Mouse (Mus musculus): ENCODE measurements around the gene Poll. TPM values are rescaled to one million over a fixed set of nuclear protein-coding genes. Genes with fewer than 3 reads are reported as not detected.

The Poll gene
- polyA plus RNA-seq, 1 experiment = 12.7 TPM

DNA sequence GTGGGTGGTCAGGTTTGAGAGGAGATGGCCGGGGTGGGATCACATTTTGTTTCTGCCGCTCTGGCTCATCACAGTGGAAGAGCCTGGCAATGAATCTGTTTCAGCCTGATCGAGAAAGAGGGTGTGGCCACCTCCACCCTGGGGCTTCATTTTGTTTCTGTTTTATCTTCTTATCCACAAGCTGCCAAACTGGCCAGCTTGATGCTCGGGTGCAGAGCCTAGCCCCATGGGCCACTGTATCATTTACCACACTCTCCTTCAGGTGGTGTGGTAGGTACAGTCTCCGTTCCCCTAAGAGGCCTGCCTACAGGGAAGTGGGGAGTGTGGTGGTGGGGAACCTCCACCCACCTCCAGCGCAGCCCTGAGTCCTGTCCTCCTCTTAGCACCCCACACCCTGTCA lies 12.7 kb upstream of the Poll start:
- no peaks in the 10 kb centered on the region for H3K79me2 ChIP-seq (ENCODE audit: control insufficient read depth, insufficient read depth)
- TF ChIP-seq CTCF (IDR thresholded peaks at IDR 0.05; ENCODE audit: control insufficient read depth, insufficient read depth, insufficient read length) = no peak
- H3ac ChIP-seq (ENCODE audit: control insufficient read depth, insufficient read length, low read depth) = no peak overlapping the region
- H3K36me3 ChIP-seq (ENCODE audit: control insufficient read depth, insufficient read depth) = peaks cover 19% of the 10 kb centered on the region
- no peaks in the 10 kb centered on the region for H3K27me3 ChIP-seq (ENCODE audit: control insufficient read depth, insufficient read depth, insufficient read length)
- H3K4me3 ChIP-seq (ENCODE audit: insufficient read depth, poor library complexity, severe bottlenecking) = no peak overlapping the region
- H3K79me3 ChIP-seq (ENCODE audit: low read depth) = no peaks in the 10 kb centered on the region

DNA sequence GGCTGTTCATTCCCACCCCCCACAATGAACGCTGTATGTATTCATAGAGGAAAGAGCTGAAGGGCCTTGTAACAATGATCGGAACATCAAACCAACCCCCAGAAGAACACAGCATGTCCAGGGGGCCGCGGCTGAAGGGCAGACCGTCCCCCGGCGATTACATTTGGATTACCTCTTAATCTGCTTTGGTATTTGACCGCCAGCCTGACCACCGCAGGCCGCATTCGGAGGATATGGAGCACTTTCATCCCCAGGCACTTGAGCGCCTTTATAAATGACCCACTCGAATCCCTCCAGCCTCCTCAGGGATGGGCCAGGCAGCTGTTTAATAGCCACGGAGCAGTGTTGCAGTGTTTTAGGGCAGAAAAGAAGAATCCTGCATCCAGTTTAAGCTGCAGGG lies 7.0 kb upstream of the Poll start:
- Histone ChIP-seq H3K79me2 (ENCODE audit: control insufficient read depth, insufficient read depth) (no peaks in the 10 kb centered on the region), H3K4me3 (ENCODE audit: insufficient read depth, poor library complexity, severe bottlenecking) (no peak overlapping the region), H3K36me3 (ENCODE audit: control insufficient read depth, insufficient read depth) (peaks cover 4% of the 10 kb centered on the region), H3K79me3 (ENCODE audit: low read depth) (no peaks in the 10 kb centered on the region), H3ac (ENCODE audit: control insufficient read depth, insufficient read length, low read depth) (no peak overlapping the region), H3K27me3 (ENCODE audit: control insufficient read depth, insufficient read depth, insufficient read length) (no peaks in the 10 kb centered on the region)
- TF ChIP-seq CTCF (IDR thresholded peaks at IDR 0.05; ENCODE audit: control insufficient read depth, insufficient read depth, insufficient read length) = no peak

DNA sequence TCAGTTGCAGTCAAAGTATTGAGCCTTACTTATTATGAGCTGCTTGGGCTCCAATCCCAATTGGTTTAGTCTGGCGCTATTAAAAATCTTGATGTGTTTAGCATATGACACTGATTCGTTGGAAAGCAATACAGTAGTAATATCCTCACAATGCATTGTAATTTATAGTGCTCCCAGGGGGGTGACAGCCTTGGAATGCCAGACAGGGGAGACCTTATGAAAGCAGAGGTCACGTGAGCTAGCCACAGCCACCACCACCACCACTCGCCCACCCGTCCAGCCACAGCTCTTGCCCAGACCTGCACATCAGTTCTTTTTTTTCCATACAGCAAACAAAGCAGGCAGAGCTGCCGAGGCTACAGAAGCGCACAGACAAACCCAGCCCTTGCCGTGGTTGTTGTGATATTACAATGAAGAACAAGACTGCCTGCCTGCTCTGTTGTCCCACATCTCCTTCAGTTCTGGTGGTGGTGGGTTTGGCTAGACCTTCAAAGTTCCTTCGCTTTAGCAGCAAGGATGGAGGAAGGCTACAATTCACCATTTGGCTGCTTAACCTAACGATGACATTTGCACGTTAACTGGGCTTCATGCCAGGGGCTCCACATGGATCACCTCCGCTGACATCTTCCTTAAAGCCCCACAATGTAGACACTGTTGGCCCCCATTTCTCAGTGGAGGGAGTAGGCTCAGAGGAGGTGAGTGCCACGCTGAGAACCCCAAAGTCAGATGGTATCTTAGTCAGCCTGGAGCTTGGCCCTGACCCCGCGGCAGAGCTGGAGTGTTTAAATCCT lies 5.8 kb upstream of the Poll start:
- Histone ChIP-seq H3K4me3 (ENCODE audit: insufficient read depth, poor library complexity, severe bottlenecking) (no peak overlapping the region), H3ac (ENCODE audit: control insufficient read depth, insufficient read length, low read depth) (no peak overlapping the region)

DNA sequence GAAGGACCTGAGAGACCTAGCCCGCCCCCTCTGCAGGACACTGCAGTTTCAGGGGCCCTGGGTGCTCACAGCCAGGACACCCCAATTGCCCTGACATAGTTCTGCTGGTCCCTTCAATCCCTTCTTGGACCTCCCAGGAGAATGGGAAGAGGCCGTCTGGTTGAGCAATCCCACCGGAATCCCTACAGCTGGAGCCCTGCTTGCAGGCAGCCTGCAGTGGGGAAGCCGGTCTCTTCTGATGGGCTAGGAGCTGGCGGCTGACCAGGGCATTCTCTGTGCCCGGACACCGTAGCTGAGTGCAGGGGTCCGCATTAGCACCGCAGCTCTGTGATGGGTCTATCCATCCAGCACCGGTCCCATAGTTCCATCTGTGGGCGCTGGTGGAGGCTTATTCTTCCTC lies 6.2 kb downstream of the Poll start:
- Histone ChIP-seq H3K27me3 (ENCODE audit: control insufficient read depth, insufficient read depth, insufficient read length) (no peaks in the 10 kb centered on the region), H3K79me3 (ENCODE audit: low read depth) (no peaks in the 10 kb centered on the region), H3K4me3 (ENCODE audit: insufficient read depth, poor library complexity, severe bottlenecking) (no peak overlapping the region), H3ac (ENCODE audit: control insufficient read depth, insufficient read length, low read depth) (no peak overlapping the region), H3K36me3 (ENCODE audit: control insufficient read depth, insufficient read depth) (peaks cover 25% of the 10 kb centered on the region), H3K79me2 (ENCODE audit: control insufficient read depth, insufficient read depth) (no peaks in the 10 kb centered on the region)
- TF ChIP-seq MYOD1 (IDR thresholded peaks at IDR 0.05; ENCODE audit: control insufficient read depth, insufficient read length, low read depth) = no peak
- no peak for TF ChIP-seq FOSL1 (IDR thresholded peaks at IDR 0.05; ENCODE audit: insufficient read depth, low read length, poor library complexity, severe bottlenecking)
- TF ChIP-seq CEBPB (IDR thresholded peaks at IDR 0.05; ENCODE audit: low read depth) = no peak
- TF ChIP-seq MYOG (IDR thresholded peaks at IDR 0.05; ENCODE audit: control insufficient read depth, extremely low read depth, insufficient read length) = no peak
- no peak for TF ChIP-seq USF1 (IDR thresholded peaks at IDR 0.05; ENCODE audit: low read depth)
- no peak for TF ChIP-seq MAX (IDR thresholded peaks at IDR 0.05)
- no peak for TF ChIP-seq CTCF (IDR thresholded peaks at IDR 0.05; ENCODE audit: control insufficient read depth, insufficient read depth, insufficient read length)

More for the DNA sequence above, 5.8 kb upstream of the Poll start:
- H3K79me3 ChIP-seq (ENCODE audit: low read depth) = no peaks in the 10 kb centered on the region
- no peaks in the 10 kb centered on the region for H3K27me3 ChIP-seq (ENCODE audit: control insufficient read depth, insufficient read depth, insufficient read length)
- no peaks in the 10 kb centered on the region for H3K79me2 ChIP-seq (ENCODE audit: control insufficient read depth, insufficient read depth)
- no peak for TF ChIP-seq MAX (IDR thresholded peaks at IDR 0.05)
- no peak for TF ChIP-seq MYOD1 (IDR thresholded peaks at IDR 0.05; ENCODE audit: control insufficient read depth, insufficient read length, low read depth)
- no peak for TF ChIP-seq CEBPB (IDR thresholded peaks at IDR 0.05; ENCODE audit: low read depth)
- TF ChIP-seq MYOG (IDR thresholded peaks at IDR 0.05; ENCODE audit: control insufficient read depth, extremely low read depth, insufficient read length) = no peak
- TF ChIP-seq USF1 (IDR thresholded peaks at IDR 0.05; ENCODE audit: low read depth) = no peak
- no peak for TF ChIP-seq FOSL1 (IDR thresholded peaks at IDR 0.05; ENCODE audit: insufficient read depth, low read length, poor library complexity, severe bottlenecking)
- H3K36me3 ChIP-seq (ENCODE audit: control insufficient read depth, insufficient read depth) = no peaks in the 10 kb centered on the region

DNA sequence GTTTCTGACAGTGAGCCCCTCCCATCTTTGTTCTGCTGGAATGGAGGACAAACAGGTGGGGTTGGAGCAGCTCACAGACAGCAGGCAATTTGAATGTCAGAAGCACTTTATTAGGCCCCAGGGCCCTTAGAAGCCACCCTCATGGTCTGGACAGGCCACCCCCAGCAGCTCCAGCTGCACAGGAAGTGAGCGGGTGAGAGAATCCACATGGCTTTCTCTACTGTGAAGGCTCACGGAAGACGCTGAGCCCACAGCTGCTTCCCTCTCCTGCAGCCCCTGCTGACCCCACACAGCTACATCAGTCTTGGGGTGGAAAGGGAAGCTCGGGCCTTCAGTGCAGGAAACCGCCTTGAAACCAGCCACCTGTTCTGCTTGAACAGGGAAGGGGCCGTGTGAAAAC lies 8.1 kb downstream of the Poll start:
- H3K4me3 ChIP-seq (ENCODE audit: insufficient read depth, poor library complexity, severe bottlenecking) = no peak overlapping the region
- peaks cover 18% of the 10 kb centered on the region for H3K36me3 ChIP-seq (ENCODE audit: control insufficient read depth, insufficient read depth)
- H3K79me2 ChIP-seq (ENCODE audit: control insufficient read depth, insufficient read depth) = no peaks in the 10 kb centered on the region
- no peak overlapping the region for H3ac ChIP-seq (ENCODE audit: control insufficient read depth, insufficient read length, low read depth)
- TF ChIP-seq CTCF (IDR thresholded peaks at IDR 0.05; ENCODE audit: control insufficient read depth, insufficient read depth, insufficient read length) = no peak
- no peak for TF ChIP-seq FOSL1 (IDR thresholded peaks at IDR 0.05; ENCODE audit: insufficient read depth, low read length, poor library complexity, severe bottlenecking)
- no peak for TF ChIP-seq CEBPB (IDR thresholded peaks at IDR 0.05; ENCODE audit: low read depth)
- no peak for TF ChIP-seq MYOD1 (IDR thresholded peaks at IDR 0.05; ENCODE audit: control insufficient read depth, insufficient read length, low read depth)
- no peak for TF ChIP-seq MAX (IDR thresholded peaks at IDR 0.05)
- no peak for TF ChIP-seq USF1 (IDR thresholded peaks at IDR 0.05; ENCODE audit: low read depth)
- TF ChIP-seq MYOG (IDR thresholded peaks at IDR 0.05; ENCODE audit: control insufficient read depth, extremely low read depth, insufficient read length) = no peak
- H3K79me3 ChIP-seq (ENCODE audit: low read depth) = no peaks in the 10 kb centered on the region
- H3K27me3 ChIP-seq (ENCODE audit: control insufficient read depth, insufficient read depth, insufficient read length) = no peaks in the 10 kb centered on the region

DNA sequence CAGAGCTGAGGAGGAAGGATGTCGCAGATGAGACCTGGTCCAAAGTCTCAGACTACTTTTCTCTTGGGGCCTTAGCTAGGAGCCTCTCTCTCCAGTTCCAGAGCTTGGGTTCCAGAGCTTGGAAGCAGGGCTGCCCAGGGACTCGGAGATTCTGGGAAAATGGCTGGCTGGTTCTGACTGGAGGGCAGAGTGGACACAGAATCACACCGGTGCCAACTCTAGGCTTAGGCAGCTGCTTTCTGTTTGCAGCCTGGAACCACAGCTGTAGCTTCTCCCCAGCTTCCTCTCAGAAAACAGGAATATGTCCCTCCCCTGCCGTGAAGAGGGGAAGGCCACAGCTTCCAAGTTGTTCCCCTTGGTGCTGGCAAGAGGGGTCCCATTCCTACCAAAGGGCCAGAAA lies 10.4 kb downstream of the Poll start:
- TF ChIP-seq CTCF (IDR thresholded peaks at IDR 0.05; ENCODE audit: control insufficient read depth, insufficient read depth, insufficient read length) (no peak), FOSL1 (IDR thresholded peaks at IDR 0.05; ENCODE audit: insufficient read depth, low read length, poor library complexity, severe bottlenecking) (no peak), USF1 (IDR thresholded peaks at IDR 0.05; ENCODE audit: low read depth) (no peak), MAX (IDR thresholded peaks at IDR 0.05) (no peak), MYOG (IDR thresholded peaks at IDR 0.05; ENCODE audit: control insufficient read depth, extremely low read depth, insufficient read length) (no peak), CEBPB (IDR thresholded peaks at IDR 0.05; ENCODE audit: low read depth) (no peak)
- H3K36me3 ChIP-seq (ENCODE audit: control insufficient read depth, insufficient read depth) = peaks cover 15% of the 10 kb centered on the region
- H3K27me3 ChIP-seq (ENCODE audit: control insufficient read depth, insufficient read depth, insufficient read length) = no peaks in the 10 kb centered on the region
- H3K79me2 ChIP-seq (ENCODE audit: control insufficient read depth, insufficient read depth) = no peaks in the 10 kb centered on the region
- H3K79me3 ChIP-seq (ENCODE audit: low read depth) = no peaks in the 10 kb centered on the region
- H3ac ChIP-seq (ENCODE audit: control insufficient read depth, insufficient read length, low read depth) = no peak overlapping the region
- no peak overlapping the region for H3K4me3 ChIP-seq (ENCODE audit: insufficient read depth, poor library complexity, severe bottlenecking)

All from C2C12 (cell line).